Mouse (Mus musculus): ENCODE data around the gene Specc1l. TPM values are rescaled to one million over a fixed set of nuclear protein-coding genes. Genes with fewer than 3 reads are reported as not detected.

The Specc1l gene
- polyA plus RNA-seq, 1 experiment from 2014 or later = 5.6 TPM

DNA sequence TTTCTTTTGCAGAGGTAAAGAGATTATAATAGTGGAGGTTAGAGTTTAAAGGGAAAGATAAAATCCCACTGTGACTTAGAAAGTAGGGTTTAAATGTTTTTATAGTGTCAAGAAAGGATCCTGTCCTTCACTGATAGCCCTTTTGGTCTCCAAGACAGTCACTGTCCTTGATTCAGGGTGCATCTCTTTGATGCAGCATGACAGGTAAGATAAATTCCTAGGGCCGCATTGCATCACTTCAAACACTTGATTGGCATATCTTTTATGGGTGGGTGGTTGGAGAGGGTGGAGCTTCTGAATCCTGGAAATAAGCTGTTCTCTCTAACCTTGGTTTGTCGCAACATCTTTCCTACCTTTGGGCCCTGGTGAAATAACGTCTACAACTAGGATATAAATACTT lies 15.5 kb downstream of the Specc1l start:
- WGBS (ENCODE audit: insufficient replicate concordance) = 54% methylated on average over 3 of the region's 3 CpGs
- DNase-seq = no peak
- ATAC-seq (ENCODE audit: low read depth) = no peak

DNA sequence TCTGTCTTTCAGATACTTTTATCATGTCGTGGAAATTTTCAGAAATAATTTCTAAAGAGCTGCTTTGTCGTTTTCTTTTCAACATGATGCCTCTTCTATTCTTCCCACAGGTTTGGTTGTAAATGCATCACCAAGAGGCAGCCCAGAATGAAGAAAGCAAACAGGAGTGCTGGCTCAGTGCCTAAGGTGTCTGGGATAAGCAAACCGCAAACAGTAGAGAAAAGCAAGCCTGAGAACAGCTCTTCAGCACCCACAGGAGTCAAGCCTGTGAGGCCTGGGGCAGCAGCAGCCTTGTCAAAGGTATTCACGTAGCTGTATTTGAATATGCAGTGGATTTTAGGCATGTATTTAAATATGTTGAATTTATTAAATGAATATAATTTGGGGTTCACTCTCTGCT lies 18.7 kb downstream of the Specc1l start:
- Histone ChIP-seq H3K4me1 (replicated peaks) (peaks cover 11% of the 10 kb centered on the region), H3K36me3 (peaks cover 16% of the 10 kb centered on the region), H3K27me3 (no peaks in the 10 kb centered on the region), H3K9me3 (replicated peaks) (no peaks in the 10 kb centered on the region), H3K9ac (no peak overlapping the region), H3K4me3 (replicated peaks) (no peak overlapping the region), H3K27ac (no peak overlapping the region), H3K4me2 (no peak overlapping the region)
- DNase-seq (no peak), ATAC-seq (ENCODE audit: low read depth) (no peak)
- WGBS (ENCODE audit: insufficient replicate concordance) = 76% methylated on average over 4 of the region's 4 CpGs

More for the DNA sequence above, 15.5 kb downstream of the Specc1l start:
- Histone ChIP-seq H3K4me2 (no peak overlapping the region), H3K9me3 (replicated peaks) (no peaks in the 10 kb centered on the region), H3K36me3 (peaks cover 16% of the 10 kb centered on the region), H3K4me1 (replicated peaks) (peaks cover 26% of the 10 kb centered on the region), H3K9ac (no peak overlapping the region), H3K27ac (no peak overlapping the region), H3K27me3 (no peaks in the 10 kb centered on the region), H3K4me3 (replicated peaks) (no peak overlapping the region)

DNA sequence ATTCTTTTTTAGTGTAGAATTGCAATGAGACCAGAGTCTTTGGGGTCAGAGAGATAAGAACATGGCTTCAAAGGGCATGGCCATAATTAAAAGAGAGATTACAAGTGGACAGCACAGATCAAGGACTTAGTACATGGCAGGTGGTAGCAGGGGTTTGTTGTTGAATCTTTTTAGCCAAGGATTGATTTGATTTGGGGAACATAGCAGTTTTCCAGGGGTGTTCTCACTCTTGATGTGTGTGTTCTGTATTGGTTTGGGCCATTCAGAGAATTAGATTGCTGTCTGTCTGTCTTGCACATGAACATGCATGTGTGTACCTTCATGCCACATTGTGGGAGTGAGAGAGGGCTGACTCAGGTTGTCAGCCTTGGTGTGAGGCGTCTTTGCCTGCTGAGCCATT lies 20.0 kb downstream of the Specc1l start:
- H3K36me3 ChIP-seq = peaks cover 16% of the 10 kb centered on the region
- DNase-seq (no peak), ATAC-seq (ENCODE audit: low read depth) (no peak)
- no peak overlapping the region for H3K4me3 ChIP-seq (replicated peaks)
- H3K9ac ChIP-seq = no peak overlapping the region
- no peaks in the 10 kb centered on the region for H3K27me3 ChIP-seq
- no peaks in the 10 kb centered on the region for H3K9me3 ChIP-seq (replicated peaks)
- WGBS (ENCODE audit: insufficient replicate concordance) = 86% methylated on average over 1 of the region's 1 CpGs
- no peak overlapping the region for H3K27ac ChIP-seq
- peaks cover 13% of the 10 kb centered on the region for H3K4me1 ChIP-seq (replicated peaks)
- no peak overlapping the region for H3K4me2 ChIP-seq

DNA sequence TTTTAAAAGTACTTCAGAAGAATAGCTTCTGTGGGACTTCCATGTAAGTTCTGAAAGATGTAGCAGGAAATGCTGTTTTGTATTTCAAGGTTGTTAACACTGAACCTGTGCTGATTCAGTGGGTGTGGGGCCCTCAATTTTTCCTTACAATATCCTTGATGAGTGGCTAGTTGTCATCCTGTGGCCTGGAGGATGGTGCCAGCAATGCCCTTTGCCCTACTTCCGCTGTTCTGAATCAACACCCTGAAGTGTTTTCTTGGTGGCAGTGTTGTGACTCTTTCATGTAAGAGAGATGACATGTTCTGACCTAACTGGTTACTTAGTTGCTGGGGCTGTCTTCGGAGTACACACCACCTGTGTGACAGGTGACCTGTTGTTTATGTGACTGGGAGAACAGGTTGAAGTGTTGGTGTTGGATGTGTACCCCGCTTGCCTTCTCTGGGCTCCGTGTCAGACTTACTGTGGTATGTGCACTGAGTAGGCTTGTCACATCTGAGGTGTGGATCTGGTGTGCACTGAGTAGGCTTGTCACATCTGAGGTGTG lies 20.8 kb downstream of the Specc1l start:
- WGBS (ENCODE audit: insufficient replicate concordance) = 85% methylated on average over 4 of the region's 4 CpGs
- no peak overlapping the region for H3K4me2 ChIP-seq
- ATAC-seq (ENCODE audit: low read depth) (no peak), DNase-seq (no peak)
- peaks cover 9% of the 10 kb centered on the region; the same call in 1 of the 2 replicates for H3K4me1 ChIP-seq (replicated peaks)
- H3K27ac ChIP-seq = no peak overlapping the region
- H3K9me3 ChIP-seq (replicated peaks) = no peaks in the 10 kb centered on the region
- H3K36me3 ChIP-seq = peaks cover 16% of the 10 kb centered on the region
- no peak overlapping the region for H3K9ac ChIP-seq
- no peak overlapping the region for H3K4me3 ChIP-seq (replicated peaks)
- H3K27me3 ChIP-seq = no peaks in the 10 kb centered on the region

DNA sequence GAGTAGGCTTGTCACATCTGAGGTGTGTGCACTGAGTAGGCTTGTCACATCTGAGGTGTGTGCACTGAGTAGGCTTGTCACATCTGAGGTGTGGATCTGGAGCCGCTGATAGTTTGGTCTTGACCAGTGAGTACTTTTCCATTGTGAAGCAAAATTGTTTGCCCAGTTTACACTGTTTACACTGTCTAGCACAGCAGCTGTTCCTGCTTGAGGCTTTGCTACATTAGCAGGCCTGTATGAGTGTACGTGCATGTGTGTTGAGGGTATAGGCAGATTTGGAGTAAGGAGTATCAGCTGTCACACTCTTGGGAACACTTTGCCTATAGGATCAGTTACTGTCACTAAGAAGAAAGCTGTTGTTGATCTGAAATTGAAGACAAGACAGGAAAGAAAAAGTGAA lies 21.6 kb downstream of the Specc1l start:
- DNase-seq = no peak
- 74% methylated on average over 2 of the region's 2 CpGs for WGBS (ENCODE audit: insufficient replicate concordance)
- no peak overlapping the region for H3K4me2 ChIP-seq
- no peak overlapping the region for H3K27ac ChIP-seq
- H3K4me1 ChIP-seq (replicated peaks) = peaks cover 9% of the 10 kb centered on the region; the same call in 1 of the 2 replicates
- H3K36me3 ChIP-seq = peaks cover 16% of the 10 kb centered on the region
- no peak overlapping the region for H3K9ac ChIP-seq
- H3K4me3 ChIP-seq (replicated peaks) = no peak overlapping the region
- ATAC-seq (ENCODE audit: low read depth) = no peak
- no peaks in the 10 kb centered on the region for H3K27me3 ChIP-seq
- no peaks in the 10 kb centered on the region for H3K9me3 ChIP-seq (replicated peaks)

DNA sequence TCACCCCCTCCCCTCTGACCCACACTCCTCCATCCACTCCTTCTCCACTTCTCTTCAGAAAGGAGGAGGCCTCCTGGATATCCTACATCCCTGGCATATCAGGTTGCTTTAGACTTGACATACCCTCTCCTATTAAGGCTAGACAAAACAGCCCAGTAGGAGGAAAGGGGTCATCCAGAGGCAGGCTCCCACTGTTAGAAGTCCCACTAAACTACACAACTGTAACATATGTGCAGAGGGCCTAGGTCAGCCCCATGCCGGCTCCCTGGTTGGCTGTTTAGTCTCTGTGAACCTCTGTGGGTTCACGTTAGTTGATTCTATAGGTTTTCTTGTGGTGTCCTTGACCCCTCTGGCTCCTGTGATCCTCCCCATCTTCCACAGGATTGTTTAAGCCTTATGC lies 23.9 kb downstream of the Specc1l start:
- peaks cover 9% of the 10 kb centered on the region; the same call in 1 of the 2 replicates for H3K4me1 ChIP-seq (replicated peaks)
- DNase-seq (no peak), ATAC-seq (ENCODE audit: low read depth) (no peak)
- H3K9me3 ChIP-seq (replicated peaks) = no peaks in the 10 kb centered on the region
- no peaks in the 10 kb centered on the region for H3K27me3 ChIP-seq
- H3K9ac ChIP-seq = no peak overlapping the region
- H3K4me3 ChIP-seq (replicated peaks) = no peak overlapping the region
- peaks cover 12% of the 10 kb centered on the region for H3K36me3 ChIP-seq
- no peak overlapping the region for H3K27ac ChIP-seq
- H3K4me2 ChIP-seq = no peak overlapping the region
- WGBS (ENCODE audit: insufficient replicate concordance) = 65% methylated on average over 2 of the region's 2 CpGs

DNA sequence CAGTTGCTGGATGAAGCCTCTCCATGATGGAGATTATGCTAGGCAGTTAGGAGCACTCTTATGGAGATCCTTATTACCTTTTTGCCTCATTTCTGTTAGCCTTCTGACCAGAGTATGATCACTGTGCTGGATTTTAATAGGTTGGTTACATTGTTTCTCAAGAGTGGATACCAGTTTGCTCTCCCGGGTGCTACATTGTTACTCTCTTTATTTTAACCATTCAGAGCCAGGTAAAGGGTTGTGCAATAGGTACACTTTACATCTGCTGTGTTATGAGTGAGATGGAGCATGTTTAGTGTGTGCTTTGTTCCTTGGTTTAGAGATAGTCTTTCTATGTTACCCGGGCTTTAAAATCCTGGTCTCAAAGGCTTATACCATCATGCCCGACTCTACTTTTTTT lies 24.3 kb downstream of the Specc1l start:
- no peak overlapping the region for H3K27ac ChIP-seq
- 78% methylated on average over 3 of the region's 3 CpGs for WGBS (ENCODE audit: insufficient replicate concordance)
- DNase-seq (no peak), ATAC-seq (ENCODE audit: low read depth) (no peak)
- H3K4me1 ChIP-seq (replicated peaks) = peaks cover 6% of the 10 kb centered on the region; the same call in 1 of the 2 replicates
- no peak overlapping the region for H3K9ac ChIP-seq
- no peak overlapping the region for H3K4me2 ChIP-seq
- H3K36me3 ChIP-seq = peaks cover 10% of the 10 kb centered on the region
- H3K4me3 ChIP-seq (replicated peaks) = no peak overlapping the region
- no peaks in the 10 kb centered on the region for H3K27me3 ChIP-seq
- H3K9me3 ChIP-seq (replicated peaks) = no peaks in the 10 kb centered on the region

DNA sequence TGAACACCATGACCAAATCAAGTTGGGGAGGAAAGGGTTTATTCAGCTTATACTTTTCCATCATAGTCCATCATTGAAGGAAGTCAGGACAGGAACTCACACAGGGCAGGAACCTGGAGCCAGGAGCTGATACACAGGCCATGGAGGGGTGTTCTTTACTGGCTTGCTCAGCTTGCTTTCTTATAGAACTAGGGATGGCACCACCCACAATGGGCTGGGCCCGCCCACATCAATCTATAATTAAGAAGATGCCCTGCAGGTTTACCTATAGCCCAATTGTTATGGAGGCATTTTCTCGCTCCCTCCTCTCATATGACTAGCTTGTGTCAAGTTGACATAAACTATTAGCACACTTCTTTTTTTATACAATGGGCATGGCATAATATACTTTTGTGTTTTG lies 25.3 kb downstream of the Specc1l start:
- ATAC-seq (ENCODE audit: low read depth) = no peak

DNA sequence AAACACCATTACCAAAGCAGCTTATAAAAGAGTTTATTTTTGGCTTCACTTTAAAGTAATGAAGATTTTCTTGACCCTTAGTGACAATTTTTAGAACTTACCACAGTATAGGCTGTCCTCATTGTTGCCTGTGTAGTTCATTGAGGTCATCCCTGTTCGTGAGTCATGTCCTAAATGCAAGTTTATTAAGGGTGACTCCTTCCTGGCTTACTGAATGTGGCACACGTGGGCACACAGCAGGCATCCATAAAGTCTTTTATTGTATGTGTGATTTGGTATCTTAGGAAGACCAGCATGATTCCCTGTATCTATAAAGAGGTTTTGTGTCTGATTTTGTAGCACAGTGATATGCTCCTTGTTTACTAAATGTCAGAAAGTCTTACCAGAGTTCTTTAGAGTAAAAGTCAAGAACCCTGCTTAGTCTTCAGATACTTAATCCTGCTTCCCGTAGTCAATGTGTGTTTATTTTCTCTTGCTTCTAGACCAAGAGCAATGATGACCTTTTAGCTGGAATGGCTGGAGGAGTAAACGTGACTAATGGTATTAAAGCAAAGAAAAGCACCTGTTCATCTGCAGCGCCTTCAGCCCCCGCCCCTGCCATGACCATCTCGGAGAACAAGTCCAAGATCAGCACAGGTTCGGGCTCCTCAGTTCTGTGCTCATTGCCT lies 28.8 kb downstream of the Specc1l start:
- no peak overlapping the region for H3K4me3 ChIP-seq (replicated peaks)
- no peaks in the 10 kb centered on the region for H3K27me3 ChIP-seq
- no peak overlapping the region for H3K9ac ChIP-seq
- peaks cover 27% of the 10 kb centered on the region for H3K36me3 ChIP-seq
- no peaks in the 10 kb centered on the region for H3K9me3 ChIP-seq (replicated peaks)
- ATAC-seq (ENCODE audit: low read depth) = no peak
- WGBS (ENCODE audit: insufficient replicate concordance) = 77% methylated on average over 8 of the region's 8 CpGs
- no peak for DNase-seq
- peaks cover 2% of the 10 kb centered on the region; the same call in 1 of the 2 replicates for H3K4me1 ChIP-seq (replicated peaks)
- H3K4me2 ChIP-seq = no peak overlapping the region
- no peak overlapping the region for H3K27ac ChIP-seq

More for the DNA sequence above, 25.3 kb downstream of the Specc1l start:
- H3K4me2 ChIP-seq = no peak overlapping the region
- H3K9me3 ChIP-seq (replicated peaks) = no peaks in the 10 kb centered on the region
- H3K4me1 ChIP-seq (replicated peaks) = peaks cover 5% of the 10 kb centered on the region; the same call in 1 of the 2 replicates
- H3K9ac ChIP-seq = no peak overlapping the region
- H3K27ac ChIP-seq = no peak overlapping the region
- no peak for DNase-seq
- no peak overlapping the region for H3K4me3 ChIP-seq (replicated peaks)
- no peaks in the 10 kb centered on the region for H3K27me3 ChIP-seq
- peaks cover 6% of the 10 kb centered on the region for H3K36me3 ChIP-seq
- WGBS (ENCODE audit: insufficient replicate concordance) = 70% methylated on average over 2 of the region's 2 CpGs

DNA sequence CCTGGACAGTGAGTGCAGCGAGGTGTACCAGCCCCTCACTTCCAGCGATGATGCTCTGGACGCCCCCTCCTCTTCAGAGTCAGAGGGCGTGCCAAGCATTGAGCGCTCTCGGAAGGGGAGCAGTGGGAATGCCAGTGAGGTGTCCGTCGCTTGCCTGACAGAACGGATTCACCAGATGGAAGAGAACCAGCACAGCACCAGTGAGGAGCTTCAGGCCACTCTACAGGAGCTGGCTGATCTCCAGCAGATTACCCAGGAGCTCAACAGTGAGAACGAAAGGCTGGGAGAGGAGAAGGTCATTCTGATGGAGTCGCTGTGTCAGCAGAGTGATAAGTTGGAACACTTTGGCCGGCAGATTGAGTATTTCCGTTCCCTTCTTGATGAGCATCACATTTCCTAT lies 33.9 kb downstream of the Specc1l start:
- WGBS (ENCODE audit: insufficient replicate concordance) = 80% methylated on average over 13 of the region's 13 CpGs
- Histone ChIP-seq H3K4me1 (replicated peaks) (no peaks in the 10 kb centered on the region), H3K27me3 (no peaks in the 10 kb centered on the region), H3K36me3 (peaks cover 50% of the 10 kb centered on the region), H3K4me2 (no peak overlapping the region), H3K27ac (no peak overlapping the region), H3K9me3 (replicated peaks) (no peaks in the 10 kb centered on the region), H3K9ac (no peak overlapping the region), H3K4me3 (replicated peaks) (no peak overlapping the region)
- DNase-seq (no peak), ATAC-seq (ENCODE audit: low read depth) (no peak)

DNA sequence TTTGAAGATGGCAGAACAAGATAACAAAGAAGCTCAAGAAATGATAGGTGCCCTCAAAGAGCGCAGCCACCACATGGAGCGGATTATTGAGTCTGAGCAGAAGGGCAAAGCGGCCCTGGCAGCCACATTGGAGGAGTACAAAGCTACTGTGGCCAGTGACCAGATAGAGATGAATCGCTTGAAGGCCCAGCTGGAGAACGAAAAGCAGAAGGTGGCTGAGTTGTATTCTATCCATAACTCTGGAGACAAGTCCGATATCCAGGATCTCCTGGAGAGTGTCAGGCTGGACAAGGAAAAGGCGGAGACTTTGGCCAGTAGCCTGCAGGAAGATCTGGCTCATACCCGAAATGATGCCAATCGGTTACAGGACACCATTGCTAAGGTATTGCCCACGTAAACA lies 34.5 kb downstream of the Specc1l start:
- no peak for ATAC-seq (ENCODE audit: low read depth)
- peaks cover 50% of the 10 kb centered on the region for H3K36me3 ChIP-seq
- WGBS (ENCODE audit: insufficient replicate concordance) = 87% methylated on average over 10 of the region's 10 CpGs

DNA sequence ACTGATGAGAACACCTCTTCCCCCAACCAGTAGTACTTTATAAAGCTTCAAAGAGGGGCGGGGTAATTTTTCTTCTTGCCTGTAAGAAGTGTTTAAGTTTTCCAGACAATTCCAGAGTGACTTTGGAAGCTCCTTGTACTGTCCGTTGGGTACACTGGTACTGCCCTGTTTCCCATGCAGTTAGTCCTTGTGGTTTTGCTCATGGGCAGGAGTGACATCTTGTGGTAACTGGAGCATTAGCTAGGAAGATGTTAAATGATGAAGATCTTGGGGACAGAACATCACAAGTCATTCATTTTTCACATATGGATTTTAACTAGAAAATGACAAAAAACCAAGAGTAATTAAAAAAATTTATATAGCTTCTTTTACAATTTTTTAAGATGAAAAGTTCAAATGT lies 39.1 kb downstream of the Specc1l start:
- no peak for DNase-seq

More for the DNA sequence above, 34.5 kb downstream of the Specc1l start:
- no peak overlapping the region for H3K9ac ChIP-seq
- DNase-seq = no peak
- H3K4me2 ChIP-seq = no peak overlapping the region
- no peak overlapping the region for H3K4me3 ChIP-seq (replicated peaks)
- no peak overlapping the region for H3K27ac ChIP-seq
- no peaks in the 10 kb centered on the region for H3K4me1 ChIP-seq (replicated peaks)
- H3K27me3 ChIP-seq = no peaks in the 10 kb centered on the region
- H3K9me3 ChIP-seq (replicated peaks) = no peaks in the 10 kb centered on the region

More for the DNA sequence above, 39.1 kb downstream of the Specc1l start:
- H3K9me3 ChIP-seq (replicated peaks) = no peaks in the 10 kb centered on the region
- no peak overlapping the region for H3K4me3 ChIP-seq (replicated peaks)
- no peaks in the 10 kb centered on the region for H3K4me1 ChIP-seq (replicated peaks)
- WGBS (ENCODE audit: insufficient replicate concordance) = 67% methylated on average over 2 of the region's 2 CpGs
- H3K36me3 ChIP-seq = peaks cover 29% of the 10 kb centered on the region
- no peaks in the 10 kb centered on the region for H3K27me3 ChIP-seq
- no peak for ATAC-seq (ENCODE audit: low read depth)
- H3K4me2 ChIP-seq = no peak overlapping the region
- no peak overlapping the region for H3K9ac ChIP-seq
- no peak overlapping the region for H3K27ac ChIP-seq

Data from liver, embryonic 13.5 days (tissue).